Mouse (Mus musculus): ENCODE results near the gene Arhgap24.
A peak's percentile ranks its signal among the peaks of the same experiment; 100 is the strongest.
"Not testable (repeated sequence)": the region's sequence is repeated elsewhere in the genome, so short reads cannot be mapped to it uniquely, and the experiment has no call there.

Gene Arhgap24

DNA sequence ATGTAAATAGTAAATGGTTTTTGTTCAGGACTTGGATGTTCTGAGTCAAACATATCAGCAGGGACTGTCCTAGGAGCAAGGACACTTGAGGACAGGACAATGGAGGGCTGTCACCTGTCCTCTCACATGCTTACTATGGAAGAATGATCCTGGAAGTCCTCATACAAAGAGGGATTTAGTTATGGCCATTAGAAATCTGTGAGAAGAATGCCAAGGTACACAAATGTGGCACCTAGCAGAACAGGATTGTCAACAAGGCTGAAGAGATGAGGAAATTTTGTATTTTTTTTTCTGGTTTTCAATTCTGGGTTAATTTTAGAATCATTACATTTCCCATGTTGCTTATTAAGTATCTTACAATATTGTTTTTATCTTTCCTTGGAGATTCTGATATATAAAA lies 326.3 kb downstream of the Arhgap24 start:
- DNase-seq, result no peak

GRCm38 (mm10) chr5:102810366-102810957 lies 329.3 kb downstream of the Arhgap24 start:
- DNase-seq, result no peak

DNA sequence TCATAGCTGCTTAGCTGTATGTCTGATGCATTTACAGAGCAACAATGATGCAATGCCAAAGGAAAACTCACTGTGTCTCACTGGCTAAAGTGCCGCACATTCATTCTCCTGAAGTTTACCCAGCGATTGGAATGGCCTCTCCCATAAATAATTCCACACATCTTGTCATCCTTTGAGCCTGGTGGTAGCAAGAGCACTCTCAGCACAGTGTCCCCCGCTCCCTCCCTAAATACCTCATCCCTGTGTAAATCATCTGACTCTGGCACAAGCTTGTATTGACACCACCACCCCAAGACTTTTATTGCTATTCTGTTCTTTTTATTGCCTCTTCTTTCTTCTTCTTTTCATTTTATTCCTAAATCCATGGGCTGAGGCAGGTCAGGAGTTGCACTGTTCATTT lies 332.1 kb downstream of the Arhgap24 start:
- no peak for DNase-seq

DNA sequence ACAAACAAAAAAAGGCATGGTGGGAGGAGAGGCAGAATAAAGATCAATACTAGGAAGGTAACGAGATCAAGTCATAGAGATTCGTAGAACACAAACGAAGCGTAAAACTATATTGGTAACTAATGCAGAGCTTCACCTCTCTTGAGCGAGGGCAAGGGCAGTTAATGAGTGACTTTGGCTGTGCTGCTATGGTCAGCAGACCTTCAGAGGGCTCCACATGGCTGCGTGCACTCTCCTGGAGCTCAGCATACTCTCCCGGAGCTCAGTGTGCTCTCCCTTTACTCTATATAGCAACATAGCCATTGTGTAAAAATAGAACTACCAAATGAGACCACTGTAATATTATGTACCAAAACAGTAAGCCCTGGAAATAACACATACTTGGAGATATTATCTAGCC lies 336.4 kb downstream of the Arhgap24 start:
- peak; percentile 90 to 94 for DNase-seq

DNA sequence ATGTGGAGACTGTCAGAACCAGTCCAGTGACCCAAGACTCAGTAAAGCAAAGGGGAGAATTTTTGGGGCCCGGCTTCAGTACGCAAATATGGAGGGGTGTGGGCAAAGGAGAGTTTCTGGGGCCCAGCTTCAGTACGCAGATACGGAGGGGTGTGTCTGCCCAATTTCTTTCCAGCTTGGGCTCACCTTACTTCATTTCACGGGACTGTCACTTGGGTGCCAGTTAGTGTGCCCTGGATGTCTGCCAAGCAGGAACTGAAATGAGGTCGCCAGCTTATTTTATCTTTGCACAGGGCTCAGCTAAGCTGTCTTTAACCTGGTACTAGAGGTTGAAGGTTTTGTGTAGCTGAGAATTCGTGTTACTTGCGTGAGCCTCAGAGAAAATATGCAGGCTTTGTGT lies 344.3 kb downstream of the Arhgap24 start:
- DNase-seq, result peak; percentile 72 to 76

- DNase-seq, result peak in 1 of 2 experiments; percentile 0
Measured at GRCm38 (mm10) chr5:102839071-102839470, 357.9 kb downstream of the Arhgap24 start.

DNA sequence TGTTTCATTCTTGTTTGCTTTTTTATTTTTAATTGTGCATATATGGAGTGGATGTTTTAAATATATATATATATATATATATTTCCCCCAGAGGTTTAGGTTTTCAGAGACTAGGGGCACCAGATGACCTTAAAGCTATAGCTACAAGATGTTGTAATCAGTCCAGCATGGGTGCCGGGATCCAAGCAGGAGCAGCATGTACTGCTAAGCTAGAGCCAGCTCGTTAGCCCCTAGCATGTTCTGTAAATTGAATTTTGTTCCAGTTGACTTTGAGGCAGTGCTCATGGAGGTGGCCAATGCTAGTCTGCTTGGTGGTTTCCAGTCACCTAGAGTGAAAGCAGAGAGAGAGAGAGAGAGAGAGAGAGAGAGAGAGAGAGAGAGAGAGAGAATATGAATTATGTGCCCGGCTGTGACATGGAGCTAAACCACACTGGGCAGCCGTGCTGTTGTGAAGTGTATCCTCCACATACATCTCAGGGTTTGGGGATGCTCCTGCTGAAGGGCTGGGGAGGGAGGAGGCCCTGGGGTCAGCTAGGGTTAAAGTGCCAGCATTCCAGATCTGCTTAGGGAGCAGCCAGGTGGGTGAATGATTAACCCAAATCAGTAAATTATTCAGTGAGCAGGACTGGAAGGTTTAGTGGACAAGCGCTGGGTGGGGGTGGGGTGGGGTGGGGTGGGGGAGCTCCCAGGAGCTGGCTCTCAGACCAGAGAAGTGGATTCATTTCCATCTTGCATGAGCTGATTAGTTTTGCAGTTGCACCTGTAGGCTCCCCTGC lies 362.9 kb downstream of the Arhgap24 start:
- peak; percentile 84 to 95 for DNase-seq

- DNase-seq, result peak; percentile 88 to 91
Measured at GRCm38 (mm10) chr5:102844731-102845598, 363.8 kb downstream of the Arhgap24 start.

GRCm38 (mm10) chr5:102845800-102846199 lies 364.6 kb downstream of the Arhgap24 start:
- DNase-seq, result no peak

DNA sequence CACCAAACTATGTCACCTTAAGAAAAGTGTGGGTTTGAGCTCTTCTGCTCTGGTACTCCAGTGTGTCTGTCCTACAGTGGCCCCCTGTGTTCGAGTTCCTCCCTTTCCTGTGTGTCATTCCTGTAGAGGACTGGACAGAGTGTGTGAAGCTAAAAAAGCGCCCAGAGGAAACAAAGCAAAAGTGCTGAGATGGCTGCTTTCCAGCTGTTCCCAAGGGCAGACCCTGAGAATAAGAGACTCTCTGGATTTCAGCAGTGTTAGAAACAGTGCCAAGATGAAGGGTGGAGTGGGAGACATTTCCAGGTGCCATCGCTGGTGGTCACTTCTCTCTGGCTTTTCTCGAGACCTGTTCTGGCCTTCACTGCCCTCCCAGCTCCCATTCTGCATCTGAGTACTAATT lies 366.7 kb downstream of the Arhgap24 start:
- DNase-seq, result peak in 1 of 2 experiments; percentile 44

- DNase-seq, result no peak
Measured at GRCm38 (mm10) chr5:102851761-102852160, 370.6 kb downstream of the Arhgap24 start.

DNA sequence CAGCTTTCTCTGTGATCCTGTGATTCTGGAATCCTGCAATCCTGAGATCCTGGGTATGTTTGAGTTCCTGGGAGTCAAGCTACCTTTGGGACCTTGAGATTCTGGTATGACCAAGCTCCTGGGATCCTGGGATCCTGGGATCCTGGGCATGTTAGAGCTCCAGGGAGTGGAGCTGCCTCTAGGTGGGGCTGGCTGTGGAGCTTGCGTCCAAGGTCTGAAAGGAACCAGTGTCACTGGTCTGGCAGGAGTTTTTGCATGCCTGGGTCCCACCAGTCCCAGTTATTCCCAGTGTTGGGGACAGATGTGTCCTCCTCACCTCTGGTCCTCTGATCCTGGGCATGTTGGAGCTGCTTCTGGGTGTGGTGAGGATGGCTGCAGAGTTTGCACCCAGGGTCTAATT lies 372.6 kb downstream of the Arhgap24 start:
- DNase-seq, result no peak

DNA sequence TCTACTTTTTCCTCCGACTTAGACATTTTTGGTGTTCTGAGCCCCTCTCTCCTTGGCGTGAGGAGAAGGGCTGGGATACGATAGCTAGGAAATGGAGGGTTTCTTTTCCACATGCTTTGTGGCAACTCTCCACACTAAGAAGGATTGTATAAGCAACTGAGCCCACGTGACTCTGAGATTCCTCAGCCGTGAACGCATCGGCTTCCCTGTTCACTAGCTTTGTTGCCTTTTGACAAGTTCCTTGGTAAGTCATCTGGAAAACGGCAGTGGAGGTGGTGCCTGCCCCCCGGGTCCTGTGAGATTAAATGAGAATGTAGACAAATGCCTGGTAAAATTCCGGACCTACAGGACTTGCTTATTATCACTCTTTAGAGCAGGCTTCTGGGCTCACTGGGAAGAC lies 374.6 kb downstream of the Arhgap24 start:
- DNase-seq, result peak; percentile 68 to 79

GRCm38 (mm10) chr5:102858047-102858446 lies 376.9 kb downstream of the Arhgap24 start:
- no peak for DNase-seq

GRCm38 (mm10) chr5:102859749-102860148 lies 378.6 kb downstream of the Arhgap24 start:
- no peak for DNase-seq

- DNase-seq, result no peak
Measured at GRCm38 (mm10) chr5:102868196-102868595, 387.0 kb downstream of the Arhgap24 start.

GRCm38 (mm10) chr5:102872996-102873395 lies 391.8 kb downstream of the Arhgap24 start:
- not testable (repeated sequence) for DNase-seq

DNA sequence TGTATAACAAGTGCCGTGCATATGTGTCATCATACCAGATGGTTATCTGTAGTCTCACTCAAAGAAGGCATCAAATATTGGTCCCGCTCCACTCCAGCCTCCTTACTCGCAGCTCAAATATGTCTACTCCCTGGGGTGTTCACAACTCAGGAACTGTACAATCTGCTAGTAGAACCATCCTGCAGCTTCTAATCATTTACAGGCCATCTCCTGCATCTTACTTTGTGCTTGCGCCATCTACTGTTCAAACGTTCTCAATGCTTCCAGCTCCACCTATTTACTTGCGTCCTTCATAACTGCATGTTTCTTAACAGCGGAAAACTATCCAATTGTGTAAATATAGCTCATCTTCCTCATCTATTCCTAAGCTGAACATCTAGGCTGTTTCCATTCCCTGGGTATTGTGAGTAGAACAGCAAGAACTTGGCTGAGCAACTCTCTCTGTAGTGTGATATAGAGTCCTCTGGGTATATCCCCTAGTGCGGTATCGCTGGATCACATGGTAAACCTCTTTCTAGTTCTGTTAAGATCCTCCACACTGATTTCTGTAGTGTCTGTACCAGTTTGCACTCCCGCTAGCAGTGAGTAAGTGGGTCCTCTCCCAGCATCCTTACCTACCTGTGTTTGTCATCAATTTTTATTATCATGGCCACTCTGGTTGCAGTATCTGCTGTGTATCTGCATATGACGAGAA lies 393.6 kb downstream of the Arhgap24 start:
- peak; percentile 75 to 78 for DNase-seq

- no peak for DNase-seq
Measured at GRCm38 (mm10) chr5:102875628-102876027, 394.4 kb downstream of the Arhgap24 start.

DNA sequence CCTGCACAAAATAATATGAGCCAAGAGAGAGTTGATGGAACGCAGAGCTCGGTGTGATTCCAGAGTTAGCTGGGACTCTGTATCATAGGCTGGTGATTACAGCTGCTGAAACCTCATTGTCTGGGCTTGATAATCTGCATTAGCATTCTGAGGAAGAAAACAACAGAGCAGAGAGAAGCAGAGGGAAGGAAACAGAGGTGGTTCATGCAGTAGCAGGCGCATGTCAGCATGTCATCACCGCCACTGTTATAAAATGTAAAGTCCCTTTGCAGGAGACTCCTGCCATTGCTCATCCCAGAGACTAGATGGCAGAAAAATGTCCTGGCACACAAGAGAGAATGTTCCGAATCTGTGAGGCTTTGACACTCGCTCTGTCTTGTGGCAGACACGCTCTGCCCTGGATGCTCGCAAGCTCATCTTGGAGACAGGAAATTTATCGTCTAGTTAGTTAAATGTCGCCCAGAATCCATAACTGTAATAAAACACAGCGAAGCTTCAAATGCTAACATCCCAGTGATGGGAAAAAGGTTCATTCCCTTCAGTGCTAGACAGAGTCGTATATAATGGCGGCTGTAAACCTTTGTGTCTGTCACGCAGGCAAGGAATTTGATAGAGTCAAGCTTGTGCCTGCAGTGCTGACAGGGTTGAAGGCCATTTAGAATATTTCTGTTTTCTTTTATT lies 407.4 kb downstream of the Arhgap24 start:
- no peak for DNase-seq

DNA sequence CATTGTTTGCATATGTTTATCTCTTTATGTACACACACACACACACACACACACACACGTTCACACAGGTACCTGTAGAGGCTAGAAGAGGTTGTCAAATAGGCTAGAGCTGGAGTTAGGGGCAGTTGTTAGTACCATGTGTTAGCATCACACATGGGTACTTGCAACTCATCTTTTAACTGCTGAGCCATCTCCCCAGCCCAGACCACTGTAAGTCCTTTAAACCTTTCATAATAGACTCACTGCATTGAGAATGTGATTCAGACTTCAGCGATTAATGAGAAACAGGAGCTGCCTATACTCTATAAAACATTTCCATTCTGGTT lies 407.9 kb downstream of the Arhgap24 start:
- DNase-seq, result no peak

- DNase-seq, result no peak
Measured at GRCm38 (mm10) chr5:102892226-102892625, 411.0 kb downstream of the Arhgap24 start.

All from kidney, adult 8-10 months (tissue).